Mouse (Mus musculus): ENCODE results near the gene Fam122b. TPM values are rescaled to one million over a fixed set of nuclear protein-coding genes. Genes with fewer than 3 reads are reported as not detected.

Fam122b gene
- polyA plus RNA-seq, 1 experiment from 2014 or later = 5.3 TPM

DNA sequence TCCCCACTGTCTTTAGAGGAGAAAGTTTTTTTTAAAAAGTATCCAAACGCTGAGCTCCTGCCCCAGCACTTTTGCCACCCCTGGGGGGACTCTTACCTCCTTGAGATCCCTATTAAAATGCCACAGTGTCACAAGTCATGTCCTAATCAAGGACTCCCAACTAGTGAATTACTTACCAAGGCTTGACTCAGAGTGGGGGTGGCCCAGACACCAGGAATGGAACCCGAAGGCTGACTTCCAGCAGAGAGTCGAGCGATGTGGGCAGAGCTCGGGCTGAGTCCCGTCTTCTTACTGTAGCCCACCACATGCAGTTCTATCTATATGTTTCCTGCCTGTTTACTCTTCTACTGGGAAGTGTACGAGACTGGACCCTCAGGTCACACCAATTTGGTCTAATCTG, 60.2 kb downstream of the Fam122b start:
- WGBS = 69% methylated on average over 7 of the region's 7 CpGs
- Histone ChIP-seq H3K4me1 (replicated peaks; ENCODE audit: insufficient read depth, low read length) (0 out of 2 replicates have a peak, but pooled peaks cover 6% of the 10 kb centered on the region), H3K27ac (no peak overlapping the region), H3K4me3 (replicated peaks; ENCODE audit: low read depth, low read length) (no peak overlapping the region), H3K36me3 (ENCODE audit: insufficient read depth, low read length) (no peaks in the 10 kb centered on the region), H3K9me3 (replicated peaks; ENCODE audit: low read length) (no peaks in the 10 kb centered on the region), H3K27me3 (ENCODE audit: insufficient read depth, low read length) (no peaks in the 10 kb centered on the region), H3K9ac (ENCODE audit: low read depth, low read length) (no peak overlapping the region), H3K4me2 (ENCODE audit: low read length) (no peak overlapping the region)
- DNase-seq (ENCODE audit: low spot score) (no peak), ATAC-seq (replicated peaks; ENCODE audit: low FRiP score, low read depth) (no peak)
- TF ChIP-seq CTCF (IDR thresholded peaks at IDR 0.05; ENCODE audit: low read depth) = no peak

DNA sequence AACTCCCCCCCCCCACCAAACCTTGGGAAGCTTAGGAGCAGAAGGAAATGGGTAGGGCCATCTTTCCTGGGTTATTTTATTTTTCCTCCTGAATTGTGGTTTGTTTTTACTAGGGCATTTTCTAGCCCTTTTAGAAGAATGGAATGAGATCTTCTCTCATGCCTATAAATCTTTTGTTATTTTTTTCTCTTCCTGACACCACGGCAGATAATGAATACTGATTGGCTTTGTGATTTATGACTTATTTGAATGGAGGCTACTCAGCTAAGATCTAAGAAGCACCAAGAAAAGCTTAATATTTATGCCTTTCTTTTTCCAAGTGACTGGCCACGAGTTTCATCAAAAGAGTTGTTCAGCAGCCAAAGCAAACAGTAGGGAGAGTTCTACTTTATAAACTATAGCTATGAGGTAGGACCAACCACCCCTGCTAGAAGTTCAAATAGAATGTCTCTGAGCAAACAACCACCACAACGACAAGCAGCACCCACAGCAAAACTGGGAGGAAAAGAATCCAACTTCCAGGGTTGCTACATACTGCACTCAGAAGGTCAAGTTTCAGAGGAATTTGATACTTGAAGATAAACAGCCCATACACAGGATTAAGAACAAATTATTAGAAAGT, 64.8 kb downstream of the Fam122b start:
- Histone ChIP-seq H3K9me3 (replicated peaks; ENCODE audit: low read length) (no peaks in the 10 kb centered on the region), H3K27ac (no peak overlapping the region), H3K27me3 (ENCODE audit: insufficient read depth, low read length) (no peaks in the 10 kb centered on the region), H3K36me3 (ENCODE audit: insufficient read depth, low read length) (no peaks in the 10 kb centered on the region), H3K4me2 (ENCODE audit: low read length) (no peak overlapping the region), H3K4me1 (replicated peaks; ENCODE audit: insufficient read depth, low read length) (no peaks in the 10 kb centered on the region), H3K9ac (ENCODE audit: low read depth, low read length) (no peak overlapping the region), H3K4me3 (replicated peaks; ENCODE audit: low read depth, low read length) (no peak overlapping the region)
- ATAC-seq (replicated peaks; ENCODE audit: low FRiP score, low read depth) (no peak), DNase-seq (ENCODE audit: low spot score) (peak; percentile 64)
- no peak for TF ChIP-seq CTCF (IDR thresholded peaks at IDR 0.05; ENCODE audit: low read depth)
- WGBS = 28% methylated on average over 3 of the region's 3 CpGs

DNA sequence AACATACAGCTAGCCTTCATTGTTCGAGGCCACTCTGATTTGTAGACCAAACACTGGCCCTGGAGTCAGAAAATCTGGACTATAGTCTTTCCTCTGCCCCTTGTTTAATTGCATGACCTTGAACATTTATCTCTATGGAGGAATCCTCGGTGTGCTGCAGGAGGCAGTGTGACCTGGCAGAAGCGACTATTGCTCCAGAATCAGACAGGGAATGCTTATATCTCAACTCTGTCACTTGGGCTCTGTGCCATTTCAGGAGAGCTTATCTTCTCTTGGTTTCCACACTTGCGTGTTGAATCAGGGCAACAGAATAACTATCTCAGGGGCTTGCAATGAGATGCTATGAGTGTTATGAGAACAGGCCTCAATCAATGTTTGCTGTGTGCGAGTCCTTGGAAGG, 68.0 kb downstream of the Fam122b start:
- no peaks in the 10 kb centered on the region for H3K27me3 ChIP-seq (ENCODE audit: insufficient read depth, low read length)
- no peak overlapping the region for H3K4me3 ChIP-seq (replicated peaks; ENCODE audit: low read depth, low read length)
- WGBS = 70% methylated on average over 5 of the region's 5 CpGs
- H3K9ac ChIP-seq (ENCODE audit: low read depth, low read length) = no peak overlapping the region
- DNase-seq (ENCODE audit: low spot score) (no peak), ATAC-seq (replicated peaks; ENCODE audit: low FRiP score, low read depth) (no peak)
- TF ChIP-seq CTCF (IDR thresholded peaks at IDR 0.05; ENCODE audit: low read depth) = no peak
- H3K27ac ChIP-seq = no peak overlapping the region
- H3K4me1 ChIP-seq (replicated peaks; ENCODE audit: insufficient read depth, low read length) = no peaks in the 10 kb centered on the region
- no peaks in the 10 kb centered on the region for H3K9me3 ChIP-seq (replicated peaks; ENCODE audit: low read length)
- H3K36me3 ChIP-seq (ENCODE audit: insufficient read depth, low read length) = no peaks in the 10 kb centered on the region
- no peak overlapping the region for H3K4me2 ChIP-seq (ENCODE audit: low read length)

DNA sequence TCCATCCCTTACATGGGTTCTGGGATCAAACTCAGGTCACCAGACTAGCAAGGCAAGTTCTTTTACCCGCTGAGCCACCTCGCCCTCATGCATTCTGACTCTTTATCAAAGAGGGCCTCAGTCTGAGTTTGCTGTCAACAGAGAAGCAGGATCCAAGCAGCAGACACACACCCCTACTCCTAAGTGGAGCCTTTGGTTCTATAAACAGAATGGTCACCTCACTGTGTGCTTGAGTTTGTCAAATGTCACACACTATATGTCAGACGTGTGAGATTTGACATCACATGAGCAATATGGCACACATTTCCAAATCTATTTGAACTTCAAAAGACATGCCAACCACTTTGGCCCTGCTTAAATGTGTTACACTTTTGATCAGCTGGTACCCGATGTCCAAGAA, 71.9 kb downstream of the Fam122b start:
- no peaks in the 10 kb centered on the region for H3K27me3 ChIP-seq (ENCODE audit: insufficient read depth, low read length)
- DNase-seq (ENCODE audit: low spot score) = no peak
- no peaks in the 10 kb centered on the region for H3K36me3 ChIP-seq (ENCODE audit: insufficient read depth, low read length)
- H3K9me3 ChIP-seq (replicated peaks; ENCODE audit: low read length) = no peaks in the 10 kb centered on the region
- no peak overlapping the region for H3K4me2 ChIP-seq (ENCODE audit: low read length)
- 80% methylated on average over 4 of the region's 4 CpGs for WGBS
- no peaks in the 10 kb centered on the region for H3K4me1 ChIP-seq (replicated peaks; ENCODE audit: insufficient read depth, low read length)
- ATAC-seq (replicated peaks; ENCODE audit: low FRiP score, low read depth) = no peak
- H3K4me3 ChIP-seq (replicated peaks; ENCODE audit: low read depth, low read length) = no peak overlapping the region
- H3K27ac ChIP-seq = no peak overlapping the region
- H3K9ac ChIP-seq (ENCODE audit: low read depth, low read length) = no peak overlapping the region
- no peak for TF ChIP-seq CTCF (IDR thresholded peaks at IDR 0.05; ENCODE audit: low read depth)

DNA sequence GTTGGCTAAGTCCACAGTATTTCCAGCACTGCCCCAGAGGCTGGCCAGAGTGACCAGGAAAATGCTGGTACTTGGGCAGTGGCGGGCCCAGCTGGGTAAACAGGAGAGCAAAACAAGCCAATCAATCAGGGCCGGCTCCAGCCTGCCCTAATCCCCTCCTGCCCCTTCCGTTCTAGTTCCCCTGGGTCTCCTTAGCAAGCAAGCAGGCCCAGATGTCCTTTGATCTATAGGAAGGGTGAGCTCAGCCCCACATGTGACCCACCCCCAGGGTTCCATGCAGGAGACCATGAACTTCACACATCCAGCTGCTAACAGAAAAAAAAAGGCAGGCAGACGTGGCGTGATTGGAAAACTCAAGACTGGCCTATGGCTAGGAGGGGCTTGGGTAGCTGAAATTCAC, 73.2 kb downstream of the Fam122b start:
- Histone ChIP-seq H3K4me2 (ENCODE audit: low read length) (no peak overlapping the region), H3K4me3 (replicated peaks; ENCODE audit: low read depth, low read length) (no peak overlapping the region), H3K27me3 (ENCODE audit: insufficient read depth, low read length) (no peaks in the 10 kb centered on the region), H3K9me3 (replicated peaks; ENCODE audit: low read length) (no peaks in the 10 kb centered on the region), H3K36me3 (ENCODE audit: insufficient read depth, low read length) (no peaks in the 10 kb centered on the region), H3K27ac (no peak overlapping the region), H3K9ac (ENCODE audit: low read depth, low read length) (no peak overlapping the region), H3K4me1 (replicated peaks; ENCODE audit: insufficient read depth, low read length) (no peaks in the 10 kb centered on the region)
- no peak for DNase-seq (ENCODE audit: low spot score)
- TF ChIP-seq CTCF (IDR thresholded peaks at IDR 0.05; ENCODE audit: low read depth) = no peak
- 47% methylated on average over 5 of the region's 5 CpGs for WGBS
- no peak for ATAC-seq (replicated peaks; ENCODE audit: low FRiP score, low read depth)

Other genes starting within 250 kb of the Fam122b start
- 2.2 and 2.9 TPM in 2 replicates for gene Plac1, start 29.7 kb downstream of the Fam122b start, polyA plus RNA-seq (2015; fragmentation: Nextera tagmentation; extraction: Ambion mirVana)
- not detected in 2 replicates for gene Fam122c, start 3.6 kb upstream of the Fam122b start, polyA plus RNA-seq (2015; fragmentation: Nextera tagmentation; extraction: Ambion mirVana)
- 46.8 and 47.5 TPM in 2 replicates for gene Mospd1, start 100.7 kb upstream of the Fam122b start, polyA plus RNA-seq (2015; fragmentation: Nextera tagmentation; extraction: Ambion mirVana)
- gene Etd, start 165.1 kb upstream of the Fam122b start, polyA plus RNA-seq (2015; fragmentation: Nextera tagmentation; extraction: Ambion mirVana) = not detected in 2 replicates